Mouse (Mus musculus) forebrain, embryonic 12.5 days (tissue): ENCODE measurements at regions not wholly inside any gene's neighbourhood (a gene's known extent, or its start where the extent isn't known, plus 50 kb on each side); places are given as distances from the start of the nearest gene placed in this dataset.
A peak's percentile ranks its signal among the peaks of the same experiment; 100 is the strongest.

Source experiments
- ATAC-seq: fragments of 200-750 bp; cut with Nextera tagmentation; 2 replicates; pipeline ENCODE4 v1.8.0; 2017; ENCODE audit warnings: moderate TSS enrichment; ENCODE audit not compliant: low FRiP score
- H3K27ac ChIP-seq: fragments of 300-500 bp; sonication (generic); 2 replicates; pipeline ENCODE4 v1.5.1; 2016; ENCODE audit warnings: mild to moderate bottlenecking
- H3K27me3 ChIP-seq: fragments of 300-500 bp; sonication (generic); 2 replicates; pipeline ENCODE4 v1.6.1; 2016; ENCODE audit warnings: mild to moderate bottlenecking
- H3K36me3 ChIP-seq: fragments of 300-500 bp; sonication (generic); replicated peaks from 2 replicates; pipeline ENCODE4 v1.6.1; 2016; ENCODE audit warnings: mild to moderate bottlenecking
- H3K4me1 ChIP-seq: fragments of 300-500 bp; sonication (generic); 2 replicates; pipeline ENCODE4 v1.6.1; 2016
- H3K4me2 ChIP-seq: fragments of 300-500 bp; sonication (generic); 2 replicates; pipeline ENCODE4 v1.6.1; 2016; ENCODE audit warnings: mild to moderate bottlenecking, moderate library complexity
- H3K4me3 ChIP-seq: fragments of 300-500 bp; sonication (generic); replicated peaks from 2 replicates; pipeline ENCODE4 v1.5.1; 2016; ENCODE audit warnings: mild to moderate bottlenecking
- H3K9ac ChIP-seq: fragments of 300-500 bp; sonication (generic); 2 replicates; pipeline ENCODE4 v1.6.1; 2016; ENCODE audit warnings: mild to moderate bottlenecking
- H3K9me3 ChIP-seq: fragments of 300-500 bp; sonication (generic); 2 replicates; pipeline ENCODE4 v1.6.1; 2016
- WGBS: fragments of 180-500 bp; shearing (Covaris S2); methylation state at CpG from one replicate; pipeline ENCODE4 v1.1.7; 2016; 5-methylcytosine and 5-hydroxymethylcytosine counted together

GRCm38 (mm10) chr1:132820136-132820535 is 59.9 kb upstream of the Lrrn2 start:
- no peaks in the 10 kb centered on the region for H3K9me3 ChIP-seq
- H3K4me1 ChIP-seq, result peaks cover 11% of the 10 kb centered on the region; the same call in 1 of the 2 replicates
- no peak overlapping the region for H3K4me2 ChIP-seq
- 50% methylated on average over 8 of the region's 8 CpGs for WGBS
- H3K27ac ChIP-seq, result no peak overlapping the region
- H3K36me3 ChIP-seq, result no peaks in the 10 kb centered on the region
- H3K27me3 ChIP-seq, result peaks cover 8% of the 10 kb centered on the region; the same call in 1 of the 2 replicates
- ATAC-seq, result no peak
- H3K4me3 ChIP-seq, result no peak overlapping the region
- H3K9ac ChIP-seq, result no peak overlapping the region

- WGBS, result 57% methylated on average over 7 of the region's 7 CpGs
- H3K9me3 ChIP-seq, result no peaks in the 10 kb centered on the region
- no peak overlapping the region for H3K27ac ChIP-seq
- no peaks in the 10 kb centered on the region for H3K36me3 ChIP-seq
- H3K27me3 ChIP-seq, result peaks cover 15% of the 10 kb centered on the region; the same call in 1 of the 2 replicates
- H3K4me3 ChIP-seq, result no peak overlapping the region
- peaks cover 11% of the 10 kb centered on the region; the same call in 1 of the 2 replicates for H3K4me1 ChIP-seq
- no peak for ATAC-seq
- no peak overlapping the region for H3K4me2 ChIP-seq
- H3K9ac ChIP-seq, result no peak overlapping the region
Observed at GRCm38 (mm10) chr1:132818296-132818695, 61.8 kb upstream of the Lrrn2 start.

- 89% methylated on average over 2 of the region's 2 CpGs for WGBS
- H3K4me3 ChIP-seq, result no peak overlapping the region
- H3K9me3 ChIP-seq, result no peaks in the 10 kb centered on the region
- no peak overlapping the region for H3K4me2 ChIP-seq
- H3K27me3 ChIP-seq, result peaks cover 23% of the 10 kb centered on the region; the same call in 1 of the 2 replicates
- peaks cover 8% of the 10 kb centered on the region; the same call in 1 of the 2 replicates for H3K4me1 ChIP-seq
- no peak for ATAC-seq
- H3K9ac ChIP-seq, result no peak overlapping the region
- no peaks in the 10 kb centered on the region for H3K36me3 ChIP-seq
- H3K27ac ChIP-seq, result no peak overlapping the region
Observed at GRCm38 (mm10) chr1:132817366-132817765, 62.7 kb upstream of the Lrrn2 start.

GRCm38 (mm10) chr1:132805543-132805942 is 63.9 kb upstream of the Nfasc start:
- Histone ChIP-seq H3K36me3 (no peaks in the 10 kb centered on the region), H3K27ac (no peak overlapping the region), H3K4me2 (no peak overlapping the region), H3K27me3 (peaks cover 4% of the 10 kb centered on the region; the same call in 1 of the 2 replicates), H3K9me3 (no peaks in the 10 kb centered on the region), H3K9ac (no peak overlapping the region), H3K4me1 (peaks cover 1% of the 10 kb centered on the region), H3K4me3 (no peak overlapping the region)
- ATAC-seq, result no peak
- 75% methylated on average over 9 of the region's 9 CpGs for WGBS

- no peak overlapping the region for H3K4me2 ChIP-seq
- no peaks in the 10 kb centered on the region for H3K36me3 ChIP-seq
- no peak for ATAC-seq
- peaks cover 16% of the 10 kb centered on the region for H3K4me1 ChIP-seq
- H3K9me3 ChIP-seq, result no peaks in the 10 kb centered on the region
- no peak overlapping the region for H3K9ac ChIP-seq
- no peak overlapping the region for H3K4me3 ChIP-seq
- H3K27me3 ChIP-seq, result peaks cover 16% of the 10 kb centered on the region
- WGBS, result 82% methylated on average over 9 of the region's 9 CpGs
- H3K27ac ChIP-seq, result no peak overlapping the region
Observed at GRCm38 (mm10) chr1:132803842-132804241, 62.2 kb upstream of the Nfasc start.

GRCm38 (mm10) chr1:132802380-132802779 is 60.8 kb upstream of the Nfasc start:
- Histone ChIP-seq H3K27me3 (peaks cover 16% of the 10 kb centered on the region), H3K4me1 (peaks cover 16% of the 10 kb centered on the region), H3K9ac (no peak overlapping the region), H3K4me2 (no peak overlapping the region), H3K36me3 (no peaks in the 10 kb centered on the region), H3K4me3 (no peak overlapping the region), H3K27ac (no peak overlapping the region), H3K9me3 (no peaks in the 10 kb centered on the region)
- no peak for ATAC-seq
- 32% methylated on average over 4 of the region's 4 CpGs for WGBS

- peak; percentile 60; the same call in 1 of the 2 replicates for ATAC-seq
Observed at GRCm38 (mm10) chr1:132800285-132800684, 58.7 kb upstream of the Nfasc start.

GRCm38 (mm10) chr1:132799258-132799657 is 57.7 kb upstream of the Nfasc start:
- Histone ChIP-seq H3K4me1 (peaks cover 16% of the 10 kb centered on the region), H3K4me3 (no peak overlapping the region), H3K9ac (no peak overlapping the region), H3K9me3 (no peaks in the 10 kb centered on the region), H3K36me3 (no peaks in the 10 kb centered on the region), H3K4me2 (no peak overlapping the region), H3K27me3 (peaks cover 14% of the 10 kb centered on the region), H3K27ac (no peak overlapping the region)
- WGBS, result 9% methylated on average over 6 of the region's 6 CpGs
- ATAC-seq, result no peak

More at GRCm38 (mm10) chr1:132800285-132800684, 58.7 kb upstream of the Nfasc start:
- H3K27ac ChIP-seq, result no peak overlapping the region
- no peaks in the 10 kb centered on the region for H3K36me3 ChIP-seq
- no peak overlapping the region for H3K4me3 ChIP-seq
- H3K4me2 ChIP-seq, result peak overlapping the region; percentile 8; the same call in 1 of the 2 replicates
- H3K9me3 ChIP-seq, result no peaks in the 10 kb centered on the region
- peaks cover 16% of the 10 kb centered on the region for H3K4me1 ChIP-seq
- H3K9ac ChIP-seq, result no peak overlapping the region
- H3K27me3 ChIP-seq, result peaks cover 16% of the 10 kb centered on the region
- WGBS, result 2% methylated on average over 9 of the region's 9 CpGs

- Histone ChIP-seq H3K27me3 (peaks cover 1% of the 10 kb centered on the region; the same call in 1 of the 2 replicates), H3K9ac (no peak overlapping the region), H3K4me1 (peaks cover 4% of the 10 kb centered on the region; the same call in 1 of the 2 replicates), H3K27ac (no peak overlapping the region), H3K36me3 (no peaks in the 10 kb centered on the region), H3K9me3 (no peaks in the 10 kb centered on the region), H3K4me3 (no peak overlapping the region), H3K4me2 (no peak overlapping the region)
- 88% methylated on average over 1 of the region's 1 CpGs for WGBS
- ATAC-seq, result no peak
Observed at GRCm38 (mm10) chr1:132794462-132794861, 52.9 kb upstream of the Nfasc start.
